Mouse (Mus musculus) urinary bladder, postnatal 4 days (tissue): ENCODE data around the gene Trim44.

Experiments used
- DNase-seq, 2 experiments: peaks; one replicate each; pipeline ENCODE4 v3.0.0; 2021 to 2022; ENCODE audit warnings: low spot score in 2 of 2

Trim44 gene

DNA sequence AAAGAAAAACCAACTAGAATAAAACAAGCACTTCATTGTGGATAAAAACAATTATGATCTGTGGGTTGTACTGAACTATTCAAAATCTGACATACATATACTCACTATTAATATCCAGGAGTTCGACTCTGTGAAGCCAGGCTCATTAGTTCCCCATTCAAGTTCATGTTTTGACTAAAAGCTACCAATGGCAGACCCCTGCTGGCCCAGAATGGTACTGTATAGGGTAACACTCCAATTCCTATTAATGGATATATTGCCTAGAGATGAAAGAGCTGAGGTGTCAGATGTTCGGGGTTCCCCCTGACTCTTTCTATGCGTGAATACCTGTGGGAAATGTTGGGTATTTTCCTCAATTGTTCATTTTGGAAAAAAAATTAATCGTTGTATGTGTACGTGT, 117.6 kb downstream of the Trim44 start:
- DNase-seq, result peak; percentile 23 to 65

DNA sequence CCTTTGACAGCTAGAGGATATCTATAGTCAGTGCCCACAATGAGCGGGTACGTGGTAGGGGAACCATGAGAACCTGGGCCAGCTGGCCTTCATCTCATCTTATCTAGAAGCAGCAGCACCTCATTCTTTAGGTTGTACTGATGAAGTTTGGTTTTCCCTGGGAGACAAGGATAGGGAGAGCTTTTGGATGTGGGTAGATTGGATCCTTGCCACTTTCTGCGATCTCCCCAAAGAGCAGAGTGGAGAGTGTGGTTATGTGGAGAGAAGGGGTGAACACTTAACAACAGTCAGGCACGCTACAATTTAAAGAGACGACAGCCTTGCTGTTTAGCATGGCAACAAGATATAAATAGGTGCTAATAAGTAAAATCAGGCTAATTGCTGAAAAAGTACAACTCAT, 119.0 kb downstream of the Trim44 start:
- DNase-seq, result no peak

GRCm38 (mm10) chr2:102287369-102287768, 120.3 kb downstream of the Trim44 start:
- no peak for DNase-seq

DNA sequence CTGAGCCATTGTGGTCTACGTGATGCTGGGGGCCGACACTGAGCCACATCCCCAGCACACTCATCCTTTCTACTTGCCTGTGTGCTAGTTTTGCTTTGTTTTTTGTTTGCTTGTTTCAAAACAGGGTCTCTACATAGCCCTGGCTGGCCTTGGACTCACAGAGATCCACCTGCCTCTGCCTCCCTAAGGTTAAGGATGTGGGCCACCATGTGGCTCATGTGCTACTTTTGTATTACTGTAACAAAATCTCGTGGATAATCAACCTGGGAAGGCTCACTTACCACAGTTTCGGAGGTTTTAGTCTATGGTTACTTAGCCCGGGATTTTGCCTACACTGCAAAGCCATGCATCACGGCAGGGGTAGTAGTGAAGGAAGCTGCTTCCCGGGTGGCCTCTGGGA, 125.5 kb downstream of the Trim44 start:
- no peak for DNase-seq

DNA sequence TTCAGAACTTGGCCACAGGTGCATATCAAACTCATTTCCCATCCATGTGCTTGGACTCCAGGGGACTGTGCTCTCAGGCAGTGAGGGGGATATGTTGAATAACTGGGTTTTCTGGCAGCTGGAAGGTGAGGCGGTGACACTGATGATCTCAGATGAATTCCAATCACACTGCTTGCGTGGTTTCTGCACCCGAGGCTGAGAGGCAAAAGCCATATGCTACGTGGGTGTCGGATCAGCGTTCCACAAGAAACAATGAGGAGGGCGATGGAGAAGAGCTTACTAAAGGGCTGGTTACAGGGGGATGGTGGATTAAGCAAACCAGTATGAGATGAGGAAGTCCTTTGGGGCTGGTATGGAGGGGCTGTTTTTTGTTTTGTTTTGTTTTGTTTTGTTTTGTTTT, 127.8 kb downstream of the Trim44 start:
- DNase-seq, result no peak

DNA sequence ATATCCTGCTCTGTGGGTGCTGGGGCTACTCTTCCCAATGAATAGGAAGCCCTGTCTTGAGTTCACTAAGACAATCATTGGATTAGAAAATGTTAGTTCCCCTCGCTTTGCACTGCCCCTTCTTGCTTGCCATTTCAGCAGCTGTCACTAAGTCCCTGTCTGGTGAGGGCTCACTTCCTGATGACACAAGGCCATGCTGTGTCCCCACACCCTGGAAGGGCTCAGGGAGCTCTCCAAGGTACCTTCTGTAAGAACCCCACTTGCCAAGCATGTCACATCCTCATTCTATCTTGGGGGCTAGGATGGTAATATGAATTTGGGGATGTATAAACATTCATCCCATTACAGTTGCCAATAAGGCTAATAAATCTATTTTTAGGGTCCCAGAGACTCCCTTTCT, 129.7 kb downstream of the Trim44 start:
- no peak for DNase-seq

DNA sequence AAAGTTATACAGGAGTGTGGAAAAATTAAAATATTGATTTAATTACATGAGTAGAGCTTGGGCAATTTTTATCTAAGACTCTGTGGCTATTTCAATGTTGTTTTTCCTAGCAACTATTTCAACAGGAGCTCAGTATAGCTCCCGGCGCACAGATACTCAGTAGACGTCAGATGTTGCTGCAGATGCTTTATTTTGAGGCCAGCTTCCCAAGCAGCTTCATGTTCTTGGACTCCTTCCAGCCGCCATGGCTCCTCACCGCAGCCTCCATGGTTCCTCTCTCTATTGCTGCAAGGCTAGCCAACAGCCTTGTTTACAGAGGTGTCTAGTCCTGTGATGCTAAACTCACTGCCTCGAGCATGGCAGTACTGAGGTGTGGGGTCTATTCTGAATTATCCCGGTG, 134.3 kb downstream of the Trim44 start:
- no peak for DNase-seq

DNA sequence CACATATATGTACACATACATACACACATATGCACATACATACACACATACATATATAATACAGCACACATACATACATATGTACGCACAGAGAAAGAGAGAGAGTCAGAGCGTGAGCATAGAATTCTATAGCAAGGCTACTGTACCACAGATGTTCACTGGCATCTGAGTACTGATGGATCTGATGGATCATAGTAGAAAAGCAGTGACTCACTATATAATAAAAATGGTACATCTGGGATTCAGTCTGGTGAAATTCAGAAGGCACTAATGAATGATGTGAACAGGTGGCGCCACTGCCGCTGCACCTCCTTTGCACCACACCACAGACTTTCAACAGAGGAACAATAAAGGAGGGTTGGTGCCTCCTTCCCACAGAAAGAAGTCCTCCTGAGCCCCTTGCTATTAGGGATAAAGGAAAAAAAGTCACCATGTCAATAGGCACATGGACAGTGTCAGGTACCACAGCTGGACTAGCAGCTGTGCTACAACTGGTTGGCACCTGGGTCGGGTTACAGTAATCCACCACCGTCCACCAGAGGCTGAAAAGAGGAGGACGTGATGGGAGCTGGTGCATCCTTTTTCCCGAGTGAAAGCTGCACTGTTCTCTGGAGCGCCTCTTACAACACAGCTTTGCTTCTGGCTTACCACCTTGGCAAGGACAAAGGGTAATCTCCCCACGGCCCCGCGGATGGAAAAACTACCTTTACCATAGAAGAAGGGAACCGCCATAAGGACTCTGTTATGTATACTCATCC, 139.9 kb downstream of the Trim44 start:
- no peak for DNase-seq

GRCm38 (mm10) chr2:102266911-102267310, 140.7 kb downstream of the Trim44 start:
- no peak for DNase-seq

DNA sequence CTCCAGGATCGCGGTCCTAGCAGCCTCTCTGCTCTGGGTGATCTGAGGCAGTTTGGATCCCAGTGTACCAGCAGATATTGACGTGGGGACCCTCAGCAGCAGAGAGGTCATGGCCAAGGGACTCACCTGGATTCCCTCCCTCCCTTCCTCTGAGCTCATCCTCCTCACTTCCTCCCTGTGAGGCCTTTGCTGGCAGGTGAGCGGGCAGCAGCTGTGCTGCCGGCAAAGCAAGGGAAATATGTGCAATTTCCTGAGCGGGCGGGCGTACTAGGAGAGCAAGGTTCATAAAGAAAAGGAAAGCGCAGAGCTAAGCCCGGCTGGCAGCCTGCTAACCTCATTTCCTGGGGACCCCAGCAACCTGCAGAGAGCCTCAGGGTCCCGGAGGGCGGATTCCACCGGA, 148.5 kb downstream of the Trim44 start:
- DNase-seq, result no peak

DNA sequence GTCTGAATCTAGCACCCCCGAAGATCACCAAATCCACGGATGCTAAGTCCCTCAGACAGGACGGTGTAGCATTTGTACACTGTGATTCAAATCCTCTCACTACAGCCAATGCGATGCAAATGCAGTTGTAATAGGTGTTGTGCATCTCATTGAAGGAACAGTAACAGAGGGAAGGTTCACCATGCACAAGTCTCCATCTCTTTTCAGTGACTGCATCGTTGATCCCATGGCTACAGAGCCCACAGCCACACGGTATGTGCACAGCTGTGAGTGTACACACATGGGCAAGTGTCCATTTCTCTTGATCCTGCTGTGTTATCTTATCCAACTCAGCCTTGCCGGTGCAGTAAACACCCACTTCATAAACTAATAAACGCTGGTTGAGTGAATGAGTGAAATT, 148.9 kb downstream of the Trim44 start:
- no peak for DNase-seq

DNA sequence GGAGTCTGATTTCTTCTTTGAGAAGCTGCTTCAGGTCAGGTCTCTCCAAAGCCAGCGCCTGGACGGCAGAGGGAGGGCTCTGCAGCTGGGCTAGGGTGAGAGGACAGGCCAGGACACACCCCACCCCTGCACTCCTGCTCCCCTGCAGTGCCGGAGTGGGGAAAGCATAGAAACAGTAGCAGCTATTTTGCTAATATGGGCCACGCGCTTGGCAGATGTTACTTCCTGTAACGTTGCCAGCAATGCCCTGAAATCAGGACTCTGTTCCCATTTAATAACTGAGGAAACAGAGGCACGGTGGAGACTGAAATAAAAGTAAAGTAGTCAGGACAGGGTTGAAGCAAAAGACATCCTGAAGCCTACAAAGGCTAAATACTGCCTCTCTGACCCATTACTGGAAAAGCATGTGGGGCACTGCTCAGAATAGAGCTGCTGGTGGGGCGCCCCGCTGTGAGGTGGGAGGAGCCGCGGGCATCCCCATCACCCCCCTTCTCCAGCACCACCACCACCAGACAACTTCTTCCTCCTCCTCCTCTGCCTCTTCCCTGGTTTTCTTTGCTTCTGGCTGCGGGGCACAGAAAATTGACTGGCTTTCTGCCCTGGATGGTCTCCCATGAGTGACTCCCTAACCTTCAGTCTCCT, 149.5 kb downstream of the Trim44 start:
- no peak for DNase-seq

DNA sequence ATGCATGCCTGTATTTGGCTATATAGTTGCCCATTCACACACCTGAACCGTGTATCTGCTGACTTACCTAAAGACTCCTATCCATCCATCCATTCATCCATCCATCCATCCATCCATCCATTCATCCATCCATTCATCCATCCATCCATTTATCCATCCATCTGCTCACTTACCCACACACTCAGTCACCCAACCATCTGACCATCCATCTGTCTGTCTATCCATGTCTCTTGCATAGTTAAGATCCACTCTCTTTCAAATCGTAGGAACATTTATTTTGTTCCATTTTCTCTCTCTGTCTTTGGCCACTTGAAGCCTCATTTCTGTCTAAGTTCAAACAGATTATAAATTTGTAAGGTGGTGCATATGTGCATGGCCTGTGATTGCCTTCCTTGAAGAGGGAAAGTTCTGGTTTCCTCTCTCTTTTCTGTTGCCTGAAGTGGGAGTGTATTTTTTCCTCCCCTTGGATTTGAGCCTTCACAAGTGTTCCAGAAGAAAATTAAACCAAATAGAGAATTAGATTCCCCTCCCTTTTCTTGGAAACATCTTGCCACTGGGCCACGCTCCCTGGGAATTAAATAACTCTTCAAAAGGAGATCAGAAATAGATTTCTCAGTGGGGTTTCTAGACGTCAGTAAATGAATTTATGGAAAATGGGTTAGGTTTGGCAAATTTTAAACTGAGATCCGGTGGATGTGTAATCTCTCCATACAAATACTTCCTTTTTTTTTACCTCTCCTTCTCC, 150.9 kb downstream of the Trim44 start:
- DNase-seq, result no peak

DNA sequence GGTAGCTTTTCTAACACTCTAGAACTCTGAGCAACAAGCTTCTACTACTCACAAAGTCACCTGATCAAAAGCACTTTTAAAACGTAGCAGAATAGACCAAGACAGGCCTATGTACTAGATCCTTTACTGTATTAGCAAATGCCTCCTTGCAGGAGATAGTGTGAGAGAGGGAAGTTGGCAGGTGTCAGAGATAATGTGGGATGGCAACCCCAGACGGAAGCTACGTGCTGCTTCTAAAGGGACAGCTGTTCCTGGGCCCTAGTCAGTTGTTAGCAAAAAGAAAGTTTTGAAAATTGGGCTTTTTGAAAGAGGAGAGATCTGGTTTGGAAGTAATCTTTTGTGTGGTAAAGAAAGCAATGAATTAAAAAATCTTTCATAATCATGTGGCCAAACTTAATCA, 151.5 kb downstream of the Trim44 start:
- no peak for DNase-seq

- DNase-seq, result no peak
These were observed 154.4 kb downstream of the Trim44 start for GRCm38 (mm10) chr2:102253204-102253603.

- no peak for DNase-seq
These were observed 155.0 kb downstream of the Trim44 start for GRCm38 (mm10) chr2:102252651-102253050.
